Mouse (Mus musculus) 3T3-L1 (cell line): ENCODE results near the gene Magea3.
"Not testable (repeated sequence)": the region's sequence is repeated elsewhere in the genome, so short reads cannot be mapped to it uniquely, and the experiment has no call there.

Experiments
- DNase-seq: peaks from one replicate; pipeline ENCODE4 v3.0.0-alpha.2; 2015; ENCODE audit warnings: low read depth, low spot score

Magea3 gene

GRCm38 (mm10) chrX:154949405-154949804 lies at the start of gene Magea3:
Gene Magea3, minus strand, starts transcription at chrX:154949505.
- not testable (repeated sequence) for DNase-seq

DNA sequence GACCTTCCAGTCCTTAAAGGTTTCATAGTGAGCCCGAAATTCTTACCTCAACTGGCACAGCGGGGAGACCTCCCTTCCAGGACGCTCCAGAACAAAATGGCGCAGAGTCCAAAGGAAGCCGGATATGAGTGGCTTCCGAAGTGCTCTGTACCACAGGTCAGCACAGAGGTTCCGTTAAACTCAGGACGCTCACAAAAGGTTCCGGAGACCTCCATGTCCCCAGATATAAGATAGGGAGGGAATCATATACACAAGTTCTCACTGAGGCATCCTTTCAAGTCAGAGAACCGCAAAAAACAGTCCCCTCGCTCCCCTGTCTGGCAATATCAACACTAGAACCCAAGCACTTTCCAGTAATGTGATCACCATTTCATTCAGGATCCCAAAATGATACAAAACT lies 46.4 kb upstream of the Magea3 start, which contains the start of gene Magea8:
TSS of gene Magea8 (minus strand) at position 101 of the 400 bp plus-strand sequence.
- not testable (repeated sequence) for DNase-seq

DNA sequence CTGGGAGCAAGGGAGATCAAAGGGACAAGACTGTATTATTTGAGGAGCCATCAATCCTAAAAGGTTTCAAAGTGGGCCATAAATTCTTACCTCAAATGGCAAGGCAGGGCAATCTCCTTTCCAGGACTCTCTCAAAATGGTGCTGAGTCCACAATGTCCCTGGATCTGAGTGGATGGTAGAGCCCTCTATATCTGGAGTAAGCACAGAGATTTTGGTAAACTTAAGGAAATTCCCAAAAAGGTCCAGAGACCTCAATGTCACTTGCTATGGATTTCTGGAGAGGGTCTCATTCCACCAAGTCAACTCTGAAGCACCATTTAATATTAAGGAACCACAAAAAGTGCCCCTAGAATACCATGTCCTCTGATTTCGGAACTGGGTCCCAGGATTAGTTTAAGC lies 13.4 kb downstream of the Magea3 start, which contains the start of gene Magea6:
TSS of gene Magea6 (minus strand) at position 101 of the 400 bp plus-strand sequence.
- DNase-seq = not testable (repeated sequence)
